Mouse (Mus musculus) left cerebral cortex, adult 2 months (tissue): ENCODE data around the gene Tmem174. TPM values are rescaled to one million over a fixed set of nuclear protein-coding genes. Genes with fewer than 3 reads are reported as not detected.

Experiments
- DNase-seq, 2 experiments: peaks; one replicate each; pipeline ENCODE4 v3.0.0; 2021 to 2022; ENCODE audit warnings: low spot score in 2 of 2, mixed read lengths in 1 of 2; ENCODE audit errors: extremely low spot score in 1 of 2
- H3K27ac ChIP-seq: fragments of 200-600 bp; 2 replicates; pipeline ENCODE4 v1.8.1; 2022
- H3K4me3 ChIP-seq: fragments of 200-600 bp; 2 replicates; pipeline ENCODE4 v1.8.1; 2022
- CTCF ChIP-seq: fragments of 200-600 bp; IDR thresholded peaks from 2 replicates; pipeline ENCODE4 v1.8.1; 2022; ENCODE audit warnings: antibody characterized with exemption, mild to moderate bottlenecking, moderate library complexity
- intact Hi-C: fragments of 180-260 bp; cut with DNase I; formaldehyde crosslinking; loops from one replicate; pipeline ENCODE4 v1.15.1; 2025
- total RNA-seq, 2 experiments: library from RNA; stranded (reverse); gene quantifications; 2 replicates each; pipeline ENCODE4 v1.2.3; 2021

The Tmem174 gene
- total RNA-seq, 2 experiments from 2014 or later, result 0.14 TPM; not detected in 1

DNA sequence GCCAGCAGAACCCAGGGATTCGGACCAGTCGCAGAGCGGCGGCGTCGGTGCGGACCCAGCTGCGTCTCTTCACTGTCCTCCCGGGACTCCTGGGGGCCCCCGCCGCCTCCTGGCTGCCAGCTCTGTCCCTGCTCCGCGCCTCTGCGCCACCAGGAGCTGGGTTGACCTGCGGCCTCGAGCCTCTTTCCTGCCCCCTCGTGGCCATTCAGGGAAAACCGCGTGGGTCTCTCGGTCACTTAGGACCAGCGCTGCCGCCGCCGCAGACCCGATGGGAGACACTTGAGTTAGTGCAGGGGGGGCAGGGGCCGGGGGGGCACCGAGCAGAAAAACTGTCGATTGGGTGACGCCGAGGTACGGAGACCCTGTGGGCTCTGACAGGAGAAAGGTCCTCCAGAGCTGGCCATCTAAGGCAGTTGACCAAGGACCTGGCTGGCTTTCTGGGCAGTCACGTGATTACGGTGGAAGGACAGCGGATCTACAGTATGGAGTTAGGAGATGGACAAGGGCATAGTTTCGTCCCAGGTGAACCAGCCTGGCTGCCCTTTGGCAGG is 48.2 kb downstream of the Tmem174 start:
- H3K27ac ChIP-seq, result no peak overlapping the region
- DNase-seq, result peak; percentile 71 to 72
- H3K4me3 ChIP-seq, result peak overlapping the region; percentile 51
- intact Hi-C loops, result loop anchor here (5.0 kb wide), 3 partner anchors 87 to 237 kb away; partner anchors contain the start of gene Foxd1
- peak; percentile 76 for TF ChIP-seq CTCF

DNA sequence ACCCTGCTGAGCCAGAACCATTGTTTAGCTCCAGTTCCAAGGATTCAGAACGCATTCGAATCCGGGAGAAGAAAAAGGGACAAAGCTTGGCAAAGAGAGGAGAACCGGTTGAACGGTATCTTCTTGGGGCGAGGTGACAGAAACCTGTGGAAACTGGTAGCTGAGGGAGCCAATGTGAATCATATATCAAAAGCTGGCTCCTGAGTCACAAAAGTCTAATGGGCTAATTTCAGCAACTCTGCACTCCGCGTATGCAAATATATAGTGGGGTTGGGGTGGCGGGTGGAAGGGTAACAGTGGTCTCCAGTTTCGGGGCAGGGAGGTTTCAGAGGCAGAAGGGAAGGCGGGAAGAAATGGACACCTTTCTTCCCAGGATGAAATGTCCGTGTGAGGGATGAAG is 48.7 kb downstream of the Tmem174 start:
- H3K27ac ChIP-seq, result no peak overlapping the region; the same call in 1 of the 2 replicates
- intact Hi-C loops, result loop anchor here (5.0 kb wide), 3 partner anchors 86 to 236 kb away; partner anchors contain the start of gene Foxd1
- no peak for TF ChIP-seq CTCF

DNA sequence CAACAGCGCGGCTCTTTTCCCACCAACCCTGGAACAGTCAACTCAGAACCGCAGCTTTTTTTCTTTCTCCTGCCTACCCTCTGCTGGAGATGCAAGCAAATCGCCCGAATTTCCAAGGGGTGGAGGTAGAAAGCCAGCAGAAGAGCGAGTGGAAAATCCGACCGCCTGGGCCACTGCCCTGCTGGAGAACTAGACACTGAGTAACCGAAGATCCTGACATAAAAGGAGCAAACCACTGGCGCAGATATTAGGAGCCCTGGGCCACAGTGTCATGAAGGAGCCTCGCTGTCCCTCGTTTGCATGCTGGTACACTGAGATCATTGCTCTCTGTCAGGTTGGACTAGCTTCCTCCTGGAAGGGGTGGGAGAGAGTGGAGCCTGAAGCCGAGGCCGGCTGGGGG is 49.6 kb downstream of the Tmem174 start:
- intact Hi-C loops, result loop anchor here (5.0 kb wide), 3 partner anchors 85 to 235 kb away; partner anchors contain the start of gene Foxd1
- H3K4me3 ChIP-seq, result no peak overlapping the region
- peak in 1 of 2 experiments; percentile 31 for DNase-seq
- H3K27ac ChIP-seq, result peak overlapping the region; percentile 78
- TF ChIP-seq CTCF, result peak; percentile 33

More for the DNA sequence above, 48.7 kb downstream of the Tmem174 start:
- H3K4me3 ChIP-seq, result peak overlapping the region; percentile 51
- no peak for DNase-seq

DNA sequence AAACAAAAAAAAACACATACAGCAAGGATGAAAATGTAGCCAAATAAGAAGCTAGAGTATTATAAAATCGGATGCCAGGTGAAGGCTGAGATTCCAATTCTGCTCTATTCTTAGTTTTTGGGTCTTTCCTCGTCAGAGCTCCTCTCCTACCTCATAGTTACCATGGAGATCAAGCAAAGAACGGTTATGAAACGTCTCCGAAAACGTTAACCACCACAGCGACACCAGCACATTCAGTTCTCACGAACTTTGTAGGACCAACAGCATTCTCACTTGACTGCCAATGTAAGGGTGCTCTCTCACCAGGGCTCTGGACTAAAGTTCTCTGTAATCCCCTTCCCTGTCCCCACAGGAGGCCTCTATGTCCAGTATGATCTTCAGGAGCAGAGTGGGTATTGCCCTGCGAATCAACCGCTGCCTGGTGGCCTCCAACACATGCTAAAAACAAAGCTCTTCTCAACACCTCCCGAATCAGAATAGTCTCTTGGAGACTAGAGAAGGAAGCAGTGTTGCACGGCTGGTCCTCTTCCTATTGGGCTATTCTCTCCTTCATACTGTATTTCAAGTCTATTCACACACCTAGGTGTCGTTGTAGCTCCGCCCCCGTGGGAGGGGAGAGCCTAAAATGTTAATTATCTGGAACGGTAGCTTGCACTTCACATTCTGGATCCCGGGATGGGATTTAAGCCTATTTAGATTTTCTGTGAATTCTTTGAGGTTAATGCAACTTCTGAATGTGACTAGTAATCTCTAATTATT is 50.2 kb downstream of the Tmem174 start:
- Histone ChIP-seq H3K27ac (peak overlapping the region; percentile 78), H3K4me3 (no peak overlapping the region)
- TF ChIP-seq CTCF, result no peak
- DNase-seq, result peak in 1 of 2 experiments; percentile 33
- intact Hi-C loops, result loop anchor here (5.0 kb wide), 3 partner anchors 85 to 235 kb away; partner anchors contain the start of gene Foxd1

Other genes starting within 250 kb of the Tmem174 start
- gene Gm10320, start 145.4 kb downstream of the Tmem174 start, total RNA-seq, result not detected
- under 1 TPM in 1 of 2 experiments, not detected in 1; 0.30 TPM for gene Tmem171, start 57.4 kb upstream of the Tmem174 start, total RNA-seq
- 10 to 100 TPM; 36.6 to 40.8 TPM for gene Fcho2, start 178.0 kb upstream of the Tmem174 start, total RNA-seq